Mouse (Mus musculus) embryonic fibroblast, embryonic 13.5 days (primary cell): ENCODE data around the gene Pigo. TPM values are rescaled to one million over a fixed set of nuclear protein-coding genes. Genes with fewer than 3 reads are reported as not detected.

Experiments used
- H3K27ac ChIP-seq: 2 replicates; pipeline ENCODE4 v1.5.1; 2012; ENCODE audit warnings: low read length, control low read depth, inconsistent platforms; ENCODE audit not compliant: insufficient read depth
- H3K4me1 ChIP-seq: 2 replicates; pipeline ENCODE4 v1.6.1; 2011; ENCODE audit warnings: low read length; ENCODE audit not compliant: control insufficient read depth, insufficient read depth
- H3K4me3 ChIP-seq: 2 replicates; pipeline ENCODE4 v1.5.1; 2011; ENCODE audit warnings: mild to moderate bottlenecking, control low read depth, low read length; ENCODE audit not compliant: insufficient read depth
- CTCF ChIP-seq: IDR thresholded peaks from 2 replicates; pipeline ENCODE4 v1.5.1; 2011; ENCODE audit warnings: mild to moderate bottlenecking, control low read depth, low read length, moderate library complexity, borderline replicate concordance; ENCODE audit not compliant: insufficient read depth
- POLR2A ChIP-seq: IDR thresholded peaks from 2 replicates; pipeline ENCODE4 v1.6.1; 2011; ENCODE audit warnings: low read depth, mild to moderate bottlenecking, control low read depth, low read length, moderate library complexity
- polyA plus RNA-seq: library from polyadenylated mRNA; stranded (reverse); fragments of >200 nt; gene quantifications from 2 replicates; pipeline ENCODE4 v1.2.4, GENCODE M21; 2011; ENCODE audit warnings: low read depth; ENCODE audit not compliant: missing spikeins, insufficient read length

Pigo gene
- polyA plus RNA-seq, 1 experiment = 15.0 TPM

- H3K4me3 ChIP-seq = no peak overlapping the region
- no peak for TF ChIP-seq CTCF
- no peak for TF ChIP-seq POLR2A
- H3K4me1 ChIP-seq = peaks cover 4% of the 10 kb centered on the region
- no peak overlapping the region for H3K27ac ChIP-seq
Observed at GRCm38 (mm10) chr4:43047231-43047630, 21.6 kb upstream of the Pigo start.

GRCm38 (mm10) chr4:43046607-43047006, 21.0 kb upstream of the Pigo start:
- H3K4me3 ChIP-seq = no peak overlapping the region
- TF ChIP-seq CTCF = no peak
- no peak for TF ChIP-seq POLR2A
- no peak overlapping the region for H3K27ac ChIP-seq
- peaks cover 4% of the 10 kb centered on the region for H3K4me1 ChIP-seq

- H3K4me3 ChIP-seq = peak within 1 kb of the TSS; percentile 43
- H3K27ac ChIP-seq = peak within 1 kb of the TSS; percentile 74
- TF ChIP-seq CTCF = no peak
- peak; percentile 66 for TF ChIP-seq POLR2A
- peaks cover 8% of the 10 kb centered on the region for H3K4me1 ChIP-seq
Observed at GRCm38 (mm10) chr4:43045659-43046302, 20.2 kb upstream of the Pigo start, which contains the start of gene Fam214b. Fam214b (minus strand) TSS chr4:43046220.

- peaks cover 11% of the 10 kb centered on the region for H3K4me1 ChIP-seq
- TF ChIP-seq CTCF = no peak
- TF ChIP-seq POLR2A = no peak
- peak overlapping the region; percentile 42 for H3K4me3 ChIP-seq
- H3K27ac ChIP-seq = peak overlapping the region; percentile 74; the same call in 1 of the 2 replicates
Observed at GRCm38 (mm10) chr4:43045285-43045658, 19.7 kb upstream of the Pigo start.

GRCm38 (mm10) chr4:43044673-43045072, 19.1 kb upstream of the Pigo start:
- TF ChIP-seq CTCF (no peak), POLR2A (peak; percentile 10; the same call in 1 of the 2 replicates)
- no peak overlapping the region for H3K4me3 ChIP-seq
- peaks cover 11% of the 10 kb centered on the region for H3K4me1 ChIP-seq
- H3K27ac ChIP-seq = peak overlapping the region; percentile 74

GRCm38 (mm10) chr4:43043644-43044357, 18.2 kb upstream of the Pigo start:
- H3K27ac ChIP-seq = peak overlapping the region; percentile 74
- no peak for TF ChIP-seq CTCF
- no peak overlapping the region for H3K4me3 ChIP-seq
- peaks cover 11% of the 10 kb centered on the region for H3K4me1 ChIP-seq

- Histone ChIP-seq H3K27ac (peak overlapping the region; percentile 94), H3K4me1 (peaks cover 16% of the 10 kb centered on the region), H3K4me3 (no peak overlapping the region)
- TF ChIP-seq POLR2A (no peak), CTCF (no peak)
Observed at GRCm38 (mm10) chr4:43040881-43041547, 15.4 kb upstream of the Pigo start.

- Histone ChIP-seq H3K27ac (peak overlapping the region; percentile 94), H3K4me3 (peak overlapping the region; percentile 91), H3K4me1 (peaks cover 16% of the 10 kb centered on the region)
- TF ChIP-seq POLR2A = peak; percentile 96
- no peak for TF ChIP-seq CTCF
Observed at GRCm38 (mm10) chr4:43040114-43040572, 14.5 kb upstream of the Pigo start.

- peak overlapping the region; percentile 91 for H3K4me3 ChIP-seq
- H3K27ac ChIP-seq = peak overlapping the region; percentile 67
- H3K4me1 ChIP-seq = peaks cover 16% of the 10 kb centered on the region
- no peak for TF ChIP-seq POLR2A
- no peak for TF ChIP-seq CTCF
Observed at GRCm38 (mm10) chr4:43039609-43040008, 14.0 kb upstream of the Pigo start.
